Mouse (Mus musculus) testis, postnatal 14 days (tissue): ENCODE measurements around the gene Rad51b.
A peak's percentile ranks its signal among the peaks of the same experiment; 100 is the strongest.

Experiments
- DNase-seq: peaks from one replicate; pipeline ENCODE4 v3.0.0; 2021; ENCODE audit warnings: low spot score

Rad51b gene

DNA sequence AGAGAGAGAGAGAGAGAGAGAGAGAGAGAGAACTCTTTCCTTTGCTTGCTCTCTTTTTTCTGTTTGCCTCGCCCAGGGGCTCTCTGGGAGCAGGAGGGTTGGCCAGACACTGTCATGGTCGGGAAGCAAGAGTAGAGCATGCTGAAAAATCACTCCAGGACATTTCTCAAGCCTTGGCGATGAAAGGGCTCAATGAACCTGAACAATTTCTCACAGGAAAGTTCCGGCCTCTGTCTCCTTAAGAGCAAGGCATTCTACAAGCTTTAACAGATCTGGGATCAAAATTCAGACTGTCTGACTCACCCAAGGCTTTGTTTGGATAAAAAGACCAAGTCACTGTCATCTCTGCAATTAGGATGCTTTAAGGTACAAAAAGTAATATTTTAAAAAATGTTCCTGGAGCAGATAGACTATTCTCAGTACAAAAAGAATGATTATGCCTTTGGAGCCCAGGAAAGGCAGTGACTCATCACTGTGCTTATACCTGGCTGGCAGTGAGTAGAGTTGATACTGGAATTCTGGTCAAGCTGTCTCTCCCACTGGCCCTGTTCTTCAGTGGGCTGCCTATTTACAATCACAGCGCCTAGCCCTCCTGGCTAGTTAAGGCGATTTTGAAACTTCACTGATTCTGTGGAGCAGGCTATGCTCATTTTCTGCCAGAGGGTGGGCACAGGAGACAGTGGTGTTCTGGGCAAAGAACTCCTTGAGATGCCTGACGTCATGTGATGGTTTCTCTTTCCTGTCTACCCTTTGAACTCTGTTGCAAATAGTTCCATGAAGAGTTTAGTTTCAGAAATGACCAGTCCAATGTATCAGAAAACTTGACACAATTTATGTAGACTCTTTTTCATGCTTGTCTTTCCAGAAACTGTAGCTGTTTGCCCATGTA, 352.0 kb downstream of the Rad51b start:
- DNase-seq: no peak

GRCm38 (mm10) chr12:79649796-79650195, 352.7 kb downstream of the Rad51b start:
- no peak for DNase-seq

- no peak for DNase-seq
Observed at GRCm38 (mm10) chr12:79655138-79655537, 358.1 kb downstream of the Rad51b start.

DNA sequence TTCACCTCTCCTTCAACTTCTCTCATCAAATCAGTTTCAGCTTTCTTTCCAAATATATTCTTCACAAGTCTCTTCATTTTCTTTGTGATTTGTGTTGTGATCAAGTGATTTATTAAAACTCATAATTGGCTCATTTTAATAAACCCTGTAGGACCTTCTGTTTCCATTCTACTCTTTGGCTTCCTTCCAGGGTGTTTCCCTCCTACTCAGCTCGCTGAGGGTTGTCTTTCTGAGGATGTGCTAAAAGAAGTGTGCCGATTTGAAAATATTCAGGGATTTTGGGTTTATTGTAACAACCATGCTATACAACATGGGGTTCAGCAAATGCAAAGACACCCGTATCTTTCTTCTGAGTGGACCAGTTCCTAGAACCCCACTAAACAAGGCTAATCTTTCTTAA, 361.8 kb downstream of the Rad51b start:
- no peak for DNase-seq

DNA sequence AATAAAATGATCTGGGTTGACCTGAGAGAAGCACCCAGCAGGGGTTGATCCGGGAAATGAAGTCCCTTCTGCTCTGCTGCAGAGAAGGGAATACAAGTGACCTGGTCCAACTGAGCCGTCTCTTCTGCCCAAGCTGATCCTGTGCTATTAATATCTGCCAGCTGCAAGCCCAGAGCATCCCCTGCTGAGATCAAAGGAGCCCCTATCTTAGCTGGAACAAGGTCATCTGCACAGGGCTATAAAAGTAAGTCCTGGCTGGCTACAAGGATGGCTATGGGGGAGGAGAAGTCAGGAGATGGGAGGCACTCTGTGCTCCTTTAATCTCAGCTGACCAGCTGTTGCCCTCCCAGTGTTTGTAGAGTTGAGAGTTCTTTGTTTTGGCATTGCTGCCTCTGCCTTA, 364.2 kb downstream of the Rad51b start:
- peak; percentile 75 for DNase-seq

DNA sequence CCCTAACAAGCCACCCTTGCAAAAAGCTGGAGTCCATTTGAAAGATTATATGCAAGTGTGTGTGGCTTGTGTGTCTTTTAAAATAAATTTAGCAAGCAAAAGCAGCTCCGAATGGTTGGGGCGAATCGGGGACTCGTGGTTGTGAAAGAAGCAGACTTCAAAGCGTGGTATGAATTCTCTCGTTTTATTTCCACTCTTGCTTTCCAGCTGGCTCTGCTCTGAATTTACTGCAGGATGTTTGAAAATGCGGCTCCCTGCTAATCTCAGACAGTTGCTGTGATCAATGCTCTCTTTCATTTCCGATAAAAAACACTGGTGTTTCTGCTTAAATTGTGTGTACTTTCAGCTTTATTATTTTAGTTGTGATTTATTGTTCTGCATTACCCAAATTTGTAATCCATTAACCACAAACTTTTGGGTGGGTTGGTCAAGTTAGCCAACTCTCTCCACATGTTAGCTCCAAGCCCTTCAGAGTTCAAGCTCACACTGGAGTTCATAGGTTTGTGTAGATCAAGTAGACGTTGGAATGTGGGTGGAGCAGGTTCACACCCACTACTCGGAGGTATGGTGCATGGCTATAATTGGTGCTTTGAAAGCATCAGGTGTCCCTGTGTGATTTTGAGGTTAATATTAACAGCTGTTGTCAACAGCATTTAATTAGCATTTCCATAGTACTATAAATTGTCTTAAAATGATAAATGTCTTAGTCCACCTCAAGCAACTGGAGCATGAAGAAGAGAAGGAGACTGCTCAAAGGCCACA, 366.2 kb downstream of the Rad51b start:
- no peak for DNase-seq

DNA sequence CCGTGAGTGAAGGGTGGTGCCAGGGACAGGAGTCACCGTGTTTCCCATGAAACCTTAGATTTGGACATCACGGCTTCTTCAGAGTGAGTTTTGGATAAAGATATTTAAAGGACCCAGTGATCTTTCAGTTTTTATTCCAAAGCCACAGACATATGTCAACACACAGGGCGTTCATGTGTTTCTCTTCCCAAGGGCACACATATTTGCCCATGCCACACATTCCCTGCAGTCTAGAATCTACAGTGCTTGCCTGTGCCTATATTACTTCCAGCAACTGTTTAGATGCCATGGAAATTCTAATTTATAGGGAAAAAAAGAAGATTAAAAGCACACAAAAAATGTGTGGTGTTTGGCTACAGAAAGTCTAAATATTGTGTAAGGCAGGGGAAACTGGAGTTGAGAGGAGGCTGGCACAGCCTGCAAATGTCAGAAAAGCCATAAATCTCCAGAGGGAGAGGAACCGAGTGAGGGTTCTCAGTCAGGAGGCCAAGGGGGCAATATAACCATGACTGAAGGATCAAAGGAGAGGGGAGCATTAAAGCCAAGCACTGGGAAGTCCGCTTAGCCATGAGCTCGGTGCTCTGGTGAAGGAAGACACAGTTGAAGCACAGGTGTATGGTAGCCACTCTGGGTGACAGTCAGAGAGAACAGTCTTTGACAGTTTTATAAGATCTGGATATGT, 367.0 kb downstream of the Rad51b start:
- no peak for DNase-seq

DNA sequence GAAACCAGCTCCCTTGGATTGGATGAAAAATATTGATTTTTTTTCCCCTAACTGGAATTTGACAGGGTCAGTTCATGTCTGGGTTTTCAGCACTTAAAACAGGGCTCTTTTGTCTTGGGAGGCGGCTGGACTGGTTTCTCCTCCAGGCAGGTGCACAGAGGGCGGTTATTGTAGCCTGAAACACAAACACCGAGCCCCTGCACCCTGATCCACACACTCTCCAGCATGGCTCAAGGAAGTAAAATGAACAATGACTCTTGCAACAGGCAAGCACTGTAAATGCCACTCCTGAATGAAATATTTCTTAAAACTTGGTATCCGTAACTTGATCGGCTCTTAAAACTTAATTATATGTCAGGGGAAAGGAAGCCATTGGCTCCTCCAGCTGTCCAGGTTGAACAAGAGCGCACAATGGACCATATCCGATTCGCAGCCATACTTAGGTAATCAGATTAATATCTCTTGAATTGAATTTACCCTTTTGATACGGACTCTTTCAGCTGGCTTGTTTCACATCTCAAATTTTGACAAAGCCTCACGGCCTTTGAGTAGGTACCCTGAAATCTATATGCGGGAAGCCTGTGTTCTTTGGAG, 377.9 kb downstream of the Rad51b start:
- no peak for DNase-seq

GRCm38 (mm10) chr12:79675440-79676176, 378.5 kb downstream of the Rad51b start:
- peak; percentile 21 for DNase-seq

GRCm38 (mm10) chr12:79676251-79676650, 379.2 kb downstream of the Rad51b start:
- no peak for DNase-seq

- DNase-seq: no peak
Observed at GRCm38 (mm10) chr12:79676896-79677295, 379.8 kb downstream of the Rad51b start.

- no peak for DNase-seq
Observed at GRCm38 (mm10) chr12:79679251-79679901, 382.3 kb downstream of the Rad51b start.

DNA sequence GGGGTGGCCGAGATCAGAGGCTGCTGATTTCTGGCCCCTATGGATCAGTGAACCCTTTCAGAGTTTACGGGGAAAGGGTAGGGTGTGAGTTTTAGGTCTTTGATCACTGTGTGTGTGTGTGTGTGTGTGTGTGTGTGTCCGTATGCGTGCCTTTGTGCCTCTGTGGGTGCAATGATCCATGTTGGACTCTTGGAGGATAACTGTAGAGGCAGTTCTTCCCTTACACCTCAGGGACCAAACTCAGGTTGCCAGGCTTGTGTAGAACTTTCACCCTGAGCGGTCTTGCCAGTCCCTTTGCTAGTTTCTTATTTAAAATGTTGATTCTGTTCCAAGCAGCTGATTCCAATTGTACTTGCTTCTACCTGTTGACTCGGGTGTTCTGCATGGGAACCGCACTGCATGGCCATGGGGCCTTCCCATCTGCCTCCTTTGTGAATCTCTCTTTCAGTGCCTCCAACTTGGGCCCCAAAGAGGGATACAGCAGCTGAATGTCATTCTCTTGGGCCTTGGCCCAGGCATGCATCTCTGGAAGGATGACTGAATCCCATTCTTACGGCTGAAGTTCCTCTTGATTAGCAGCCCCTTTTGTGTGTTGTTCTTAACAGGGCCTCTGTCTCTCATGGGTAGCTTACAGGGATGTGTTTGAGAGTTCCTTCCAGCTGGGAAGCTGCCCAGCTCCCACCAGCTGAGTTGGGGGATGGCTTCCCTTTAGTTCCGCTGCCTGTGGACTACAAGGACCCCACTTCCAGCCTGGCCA, 383.0 kb downstream of the Rad51b start:
- DNase-seq: no peak

GRCm38 (mm10) chr12:79680698-79681072, 383.6 kb downstream of the Rad51b start:
- DNase-seq: no peak

GRCm38 (mm10) chr12:79681571-79681970, 384.5 kb downstream of the Rad51b start:
- DNase-seq: no peak

DNA sequence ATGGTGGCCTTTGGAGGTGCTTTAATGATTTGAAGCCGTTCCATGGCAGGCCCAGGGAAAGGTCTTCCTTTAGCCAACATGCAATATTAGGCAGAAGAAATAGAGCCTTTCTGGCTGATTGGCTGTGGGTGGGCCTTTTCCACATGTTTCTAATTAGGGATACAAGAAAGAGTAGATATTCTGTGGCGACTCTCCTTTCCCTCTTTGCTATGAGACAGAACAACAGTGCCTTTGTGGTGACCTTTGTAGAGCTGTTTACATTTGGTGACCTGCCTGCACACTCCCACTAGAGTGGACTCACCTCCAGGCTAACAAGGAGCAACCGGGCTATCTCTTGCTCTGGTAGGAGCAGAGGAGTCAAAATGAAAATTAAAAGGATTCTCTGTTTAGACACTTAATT, 386.3 kb downstream of the Rad51b start:
- no peak for DNase-seq

DNA sequence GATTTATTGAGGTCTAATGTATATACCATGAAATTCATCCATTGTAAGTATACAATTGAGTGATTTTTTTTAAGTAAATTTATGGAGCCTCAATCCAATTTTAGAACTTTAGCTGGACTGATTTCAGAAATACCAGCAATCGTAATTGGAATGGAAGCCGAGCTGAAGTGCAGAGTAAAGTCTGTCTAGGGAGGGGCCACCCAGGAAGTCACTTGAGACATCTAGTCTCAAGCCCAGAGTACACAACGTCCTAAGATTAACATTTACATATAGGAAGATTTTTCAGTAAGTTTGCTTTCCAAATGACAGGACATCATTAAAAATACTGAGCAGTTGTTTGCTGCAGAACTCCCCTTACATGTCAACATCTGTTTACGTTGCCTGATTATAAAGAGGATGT, 386.7 kb downstream of the Rad51b start:
- no peak for DNase-seq

- DNase-seq: no peak
Observed at GRCm38 (mm10) chr12:79684338-79684737, 387.3 kb downstream of the Rad51b start.

DNA sequence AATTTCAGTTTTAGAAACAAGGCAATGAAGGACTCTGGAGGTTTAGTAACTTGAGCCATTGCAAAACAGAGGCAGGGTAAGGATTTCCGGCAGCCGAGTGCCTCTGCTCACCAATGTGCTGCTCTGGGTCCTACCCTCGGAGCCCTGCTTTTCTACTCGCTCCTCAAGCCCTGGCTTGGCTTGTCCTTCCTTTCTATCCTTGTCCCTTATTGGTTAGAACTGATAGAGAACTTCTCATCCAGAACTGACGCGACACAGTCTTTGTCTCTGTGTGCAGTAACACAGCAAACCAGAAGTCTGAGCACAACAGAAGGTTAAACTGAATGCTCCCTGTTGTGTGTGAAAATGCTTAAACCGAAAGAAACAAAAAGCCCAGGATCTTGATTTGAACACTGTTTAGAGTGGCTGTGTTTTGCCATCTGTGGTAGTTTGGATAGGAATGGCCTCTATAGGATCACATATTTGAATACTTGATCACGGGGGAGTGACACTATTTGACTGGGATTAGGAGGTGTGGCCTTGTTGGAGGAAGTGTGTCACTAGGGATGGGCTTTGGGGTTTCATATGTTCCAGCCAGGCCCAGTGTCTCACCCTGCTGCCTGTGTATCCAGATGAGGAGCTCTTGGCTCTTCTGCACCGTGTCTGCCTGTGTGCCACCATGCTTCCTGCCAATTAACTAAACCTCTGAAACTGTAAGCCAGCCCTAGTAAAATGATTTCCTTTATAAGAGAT, 389.7 kb downstream of the Rad51b start:
- no peak for DNase-seq
